ENCODE assay signal across 13 mouse cellular contexts in genomic region chr11:79527739-79528384, GRCm38 (mm10). TPM values are rescaled to one million over a fixed set of nuclear protein-coding genes. Genes with fewer than 3 reads are reported as not detected.
DNase-seq lines count a peak whose midpoint lies in the region; ATAC-seq and TF ChIP-seq lines count a peak whose summit lies in the region.
"Had no signal": no experiment of that assay in that cellular context is flagged by ENCODE, and none has a peak within 500 bp of the region (broad histone marks: within the 10 kb centered on the region; RNA-seq: fewer than 3 reads in every experiment).

No protein-coding gene starts in this region.

- H3K9ac ChIP-seq in hindbrain, embryonic 16.5 days (ENCODE audit: low read depth, low read length) = no peak overlapping the region
- H3K9ac ChIP-seq in neural tube, embryonic 15.5 days (replicated peaks) = no peak overlapping the region

- TF ChIP-seq CTCF in left cerebral cortex, adult 2 months (IDR thresholded peaks at IDR 0.05) = no peak

- H3K27ac ChIP-seq in left cerebral cortex, adult 2 months = peak overlapping the region; percentile 70
- no peak overlapping the region for H3K27ac ChIP-seq in hindbrain, embryonic 16.5 days (ENCODE audit: low read depth, low read length)
- H3K27ac ChIP-seq in neural tube, embryonic 15.5 days (replicated peaks) = no peak overlapping the region

- no peak overlapping the region for H3K4me2 ChIP-seq in hindbrain, embryonic 16.5 days (ENCODE audit: low read length)
- no peak overlapping the region for H3K4me2 ChIP-seq in neural tube, embryonic 15.5 days

- H3K27me3 ChIP-seq in hindbrain, embryonic 16.5 days (replicated peaks; ENCODE audit: control insufficient read depth, insufficient read depth, low read length) = no peaks in the 10 kb centered on the region
- no peaks in the 10 kb centered on the region for H3K27me3 ChIP-seq in neural tube, embryonic 15.5 days (replicated peaks)

- H3K4me3 ChIP-seq in left cerebral cortex, adult 2 months = no peak overlapping the region
- H3K4me3 ChIP-seq in hindbrain, embryonic 16.5 days (ENCODE audit: low read length) = no peak overlapping the region
- no peak overlapping the region for H3K4me3 ChIP-seq in neural tube, embryonic 15.5 days (replicated peaks)
- H3K4me3 ChIP-seq: erythroblast, embryonic 14.5 days had no signal

- H3K9me3 ChIP-seq in hindbrain, embryonic 16.5 days (ENCODE audit: control insufficient read depth, low read length) = no peaks in the 10 kb centered on the region
- H3K9me3 ChIP-seq in neural tube, embryonic 15.5 days (replicated peaks) = no peaks in the 10 kb centered on the region

- WGBS in hindbrain, embryonic 16.5 days = 93% methylated on average over 5 of the region's 5 CpGs
- 91% methylated on average over 5 of the region's 5 CpGs for WGBS in neural tube, embryonic 15.5 days

- no peak for DNase-seq in left cerebral cortex, adult 2 months (ENCODE audit: extremely low spot score in 1 of 2, low spot score in 2 of 2)
- no peak for DNase-seq in left cerebral cortex, adult 18-20 months (ENCODE audit: low spot score in 2 of 2)
- DNase-seq in T-cell, adult 2 months (ENCODE audit: low spot score) = peak; percentile 40
- DNase-seq: cerebellum, adult 11 months; left cerebral cortex, postnatal 4 days had no signal

- H3K36me3 ChIP-seq in hindbrain, embryonic 16.5 days (ENCODE audit: control insufficient read depth, insufficient read depth, low read length) = 0 out of 2 replicates have a peak, but pooled peaks cover 2% of the 10 kb centered on the region
- 0 out of 2 replicates have a peak, but pooled peaks cover 13% of the 10 kb centered on the region for H3K36me3 ChIP-seq in neural tube, embryonic 15.5 days

- intact Hi-C loops in left cerebral cortex, adult 2 months (cut with DNase I) = no loop called here

- ATAC-seq in hematopoietic stem cell, adult 5-6 weeks (replicated peaks in 1 of 2; ENCODE audit: insufficient read depth in 1 of 2, low FRiP score in 2 of 2, low TSS enrichment in 1 of 2, low read depth in 1 of 2, poor library complexity in 2 of 2, severe bottlenecking in 2 of 2) = peak; percentile 63 to 79
- peak; percentile 79 for ATAC-seq in neutrophil, adult 5-6 weeks (ENCODE audit: extremely low read depth, insufficient number of reproducible peaks, low FRiP score, poor library complexity, severe bottlenecking)
- ATAC-seq in megakaryocyte-erythroid progenitor cell, adult 5-6 weeks (replicated peaks; ENCODE audit: low FRiP score, low TSS enrichment, poor library complexity, severe bottlenecking) = no peak
- ATAC-seq in hindbrain, embryonic 16.5 days = no peak
- no peak for ATAC-seq in neural tube, embryonic 15.5 days (ENCODE audit: low FRiP score)
- ATAC-seq: intestine, embryonic 16.5 days had no signal

- no peaks in the 10 kb centered on the region for H3K4me1 ChIP-seq in hindbrain, embryonic 16.5 days (ENCODE audit: control insufficient read depth, insufficient read depth, low read depth, low read length)
- H3K4me1 ChIP-seq in neural tube, embryonic 15.5 days = no peaks in the 10 kb centered on the region

RNA-seq across cellular contexts. Expression of gene Evi2, which starts 2.5 kb away (rescaled TPM):
- total RNA-seq in left cerebral cortex, adult 2 months (2021) = not detected
- not detected for total RNA-seq in left cerebral cortex, adult 18-20 months (2021)
- total RNA-seq in hematopoietic stem cell, adult 5-6 weeks (2017) = 5.4 and 7.8 TPM in 2 replicates
- total RNA-seq in neutrophil, adult 5-6 weeks (2017) = 26.2 and 27.8 TPM in 2 replicates
- total RNA-seq in megakaryocyte-erythroid progenitor cell, adult 5-6 weeks (2014; fragmentation: Nextera tagmentation) = 3.5 and 14.8 TPM in 2 replicates
- 1.7 and 3.5 TPM in 2 replicates for total RNA-seq in megakaryocyte-erythroid progenitor cell, adult 5-6 weeks (2017)
- polyA plus RNA-seq in hindbrain, embryonic 16.5 days (2015; fragmentation: Nextera tagmentation; extraction: Ambion mirVana) = 0.39 and 0.61 TPM in 2 replicates
- 0.58 and 0.83 TPM in 2 replicates for polyA plus RNA-seq in neural tube, embryonic 15.5 days (2015; fragmentation: Nextera tagmentation; extraction: Ambion mirVana)
- total RNA-seq: heart, adult 18-20 months; left cerebral cortex, postnatal 4 days had no signal

RNA-seq across cellular contexts. Expression of gene Evi2a, which starts 2.5 kb away (rescaled TPM):
- 10 to 100 TPM; 11.6 TPM for total RNA-seq in left cerebral cortex, adult 2 months (2021)
- 10 to 100 TPM; 14.1 to 20.0 TPM for total RNA-seq in left cerebral cortex, adult 18-20 months (2021)
- 39.2 and 43.1 TPM in 2 replicates for total RNA-seq in hematopoietic stem cell, adult 5-6 weeks (2017)
- total RNA-seq in neutrophil, adult 5-6 weeks (2017) = 131 and 177 TPM in 2 replicates
- 6.2 and 12.1 TPM in 2 replicates for total RNA-seq in megakaryocyte-erythroid progenitor cell, adult 5-6 weeks (2014; fragmentation: Nextera tagmentation)
- 3.1 and 10.1 TPM in 2 replicates for total RNA-seq in megakaryocyte-erythroid progenitor cell, adult 5-6 weeks (2017)
- polyA plus RNA-seq in hindbrain, embryonic 16.5 days (2015; fragmentation: Nextera tagmentation; extraction: Ambion mirVana) = 3.1 TPM in 2 replicates
- polyA plus RNA-seq in neural tube, embryonic 15.5 days (2015; fragmentation: Nextera tagmentation; extraction: Ambion mirVana) = 2.8 and 5.5 TPM in 2 replicates

RNA-seq across cellular contexts. Expression of gene Evi2b, which starts 4.3 kb away (rescaled TPM):
- under 1 TPM; 0.30 to 0.91 TPM for total RNA-seq in left cerebral cortex, adult 2 months (2021)
- under 1 TPM; 0.59 to 0.74 TPM for total RNA-seq in left cerebral cortex, adult 18-20 months (2021)
- total RNA-seq in hematopoietic stem cell, adult 5-6 weeks (2017) = 70.0 and 101 TPM in 2 replicates
- 266 and 276 TPM in 2 replicates for total RNA-seq in neutrophil, adult 5-6 weeks (2017)
- total RNA-seq in megakaryocyte-erythroid progenitor cell, adult 5-6 weeks (2014; fragmentation: Nextera tagmentation) = 94.9 and 96.8 TPM in 2 replicates
- 32.1 and 38.5 TPM in 2 replicates for total RNA-seq in megakaryocyte-erythroid progenitor cell, adult 5-6 weeks (2017)
- polyA plus RNA-seq in hindbrain, embryonic 16.5 days (2015; fragmentation: Nextera tagmentation; extraction: Ambion mirVana) = 0.36 TPM in 1 of 2 replicates, not detected in the other
- 0.40 and 2.5 TPM in 2 replicates for polyA plus RNA-seq in neural tube, embryonic 15.5 days (2015; fragmentation: Nextera tagmentation; extraction: Ambion mirVana)
- polyA plus RNA-seq: erythroblast, embryonic 14.5 days had no signal

RNA-seq across cellular contexts. Expression of gene Omg, which starts 24.0 kb away (rescaled TPM):
- total RNA-seq in left cerebral cortex, adult 2 months (2021) = 100 to 1,000 TPM in 1 of 2 experiments, 10 to 100 TPM in 1; 95.1 to 116 TPM
- 100 to 1,000 TPM in 1 of 2 experiments, 10 to 100 TPM in 1; 96.8 to 101 TPM for total RNA-seq in left cerebral cortex, adult 18-20 months (2021)
- total RNA-seq in hematopoietic stem cell, adult 5-6 weeks (2017) = 0.50 TPM in 1 of 2 replicates, not detected in the other
- 0.74 and 1.3 TPM in 2 replicates for total RNA-seq in neutrophil, adult 5-6 weeks (2017)
- total RNA-seq in megakaryocyte-erythroid progenitor cell, adult 5-6 weeks (2014; fragmentation: Nextera tagmentation) = 0.20 TPM in 1 of 2 replicates, not detected in the other
- total RNA-seq in megakaryocyte-erythroid progenitor cell, adult 5-6 weeks (2017) = 0.69 TPM in 1 of 2 replicates, not detected in the other
- 12.5 and 17.1 TPM in 2 replicates for polyA plus RNA-seq in hindbrain, embryonic 16.5 days (2015; fragmentation: Nextera tagmentation; extraction: Ambion mirVana)
- polyA plus RNA-seq in neural tube, embryonic 15.5 days (2015; fragmentation: Nextera tagmentation; extraction: Ambion mirVana) = 12.6 and 14.5 TPM in 2 replicates
- total RNA-seq: heart, adult 18-20 months had no signal
- polyA plus RNA-seq: erythroblast, embryonic 14.5 days had no signal

Comparison
In these comparisons a context has a peak if more than half of its experiments do, and no peak if none do; other contexts are left out.
1. ATAC-seq: peak in hematopoietic stem cell, adult 5-6 weeks (2 of 2) and neutrophil, adult 5-6 weeks (single experiment); none in megakaryocyte-erythroid progenitor cell, adult 5-6 weeks (single experiment), hindbrain, embryonic 16.5 days (single experiment) and neural tube, embryonic 15.5 days (single experiment).
2. RNA of gene Evi2b, which starts 4.3 kb away (total RNA-seq): 266 to 276 TPM in neutrophil, adult 5-6 weeks, 32.1 to 96.8 TPM in megakaryocyte-erythroid progenitor cell, adult 5-6 weeks and 70.0 to 101 TPM in hematopoietic stem cell, adult 5-6 weeks; 0.30 to 0.91 TPM in left cerebral cortex, adult 2 months and 0.59 to 0.74 TPM in left cerebral cortex, adult 18-20 months; every median in the first group is over 10 times any median in the second.